ENCODE assay signal across 11 mouse cellular contexts in the genomic region with DNA sequence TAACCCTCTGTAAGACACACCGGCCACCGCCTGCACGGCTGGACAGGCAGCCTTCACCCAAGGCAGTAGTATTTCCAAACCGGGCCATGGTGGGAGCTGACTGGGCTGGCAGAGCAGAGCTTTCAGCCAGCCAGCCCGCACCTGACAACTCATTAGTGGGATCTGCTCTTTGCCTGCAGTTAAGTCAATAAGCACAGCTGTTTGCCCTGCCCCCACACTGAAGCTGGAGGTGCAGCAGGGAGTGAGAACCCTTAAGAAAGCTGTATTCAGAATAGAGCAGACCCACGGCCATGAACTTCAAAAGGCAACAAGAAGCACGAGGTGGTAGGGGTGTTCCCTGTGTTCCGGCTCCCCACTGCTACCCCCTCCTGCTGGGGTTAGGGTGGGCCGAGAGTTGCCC. TPM values are rescaled to one million over a fixed set of nuclear protein-coding genes. Genes with fewer than 3 reads are reported as not detected.
DNase-seq lines count a peak whose midpoint lies in the region; ATAC-seq and TF ChIP-seq lines count a peak whose summit lies in the region.
"Had no signal": no experiment of that assay in that cellular context is flagged by ENCODE, and none has a peak within 500 bp of the region (broad histone marks: within the 10 kb centered on the region; RNA-seq: fewer than 3 reads in every experiment).

No protein-coding gene starts in this region.

- H3K4me3 ChIP-seq in forebrain, embryonic 13.5 days, result no peak overlapping the region
- no peak overlapping the region for H3K4me3 ChIP-seq in forebrain, embryonic 16.5 days (replicated peaks; ENCODE audit: low read length)
- H3K4me3 ChIP-seq in E14TG2a.4 (replicated peaks; ENCODE audit: low read length), result 0 out of 2 replicates have a peak overlapping the region, but pooled peaks have one; percentile 7
- H3K4me3 ChIP-seq in limb, embryonic 10.5 days, result 0 out of 2 replicates have a peak overlapping the region, but pooled peaks have one; percentile 5
- no peak overlapping the region for H3K4me3 ChIP-seq in myocyte

- no peak for TF ChIP-seq POLR2A in myocyte (IDR thresholded peaks at IDR 0.05; ENCODE audit: insufficient read length, low read depth)

- H3K36me3 ChIP-seq in forebrain, embryonic 13.5 days (ENCODE audit: poor library complexity, severe bottlenecking), result no peaks in the 10 kb centered on the region
- H3K36me3 ChIP-seq in forebrain, embryonic 16.5 days (ENCODE audit: control insufficient read depth, insufficient read depth), result no peaks in the 10 kb centered on the region
- H3K36me3 ChIP-seq in E14TG2a.4 (ENCODE audit: insufficient read depth, low read length), result peaks cover 68% of the 10 kb centered on the region
- peaks cover 48% of the 10 kb centered on the region for H3K36me3 ChIP-seq in limb, embryonic 10.5 days
- peaks cover 3% of the 10 kb centered on the region for H3K36me3 ChIP-seq in myocyte (ENCODE audit: control insufficient read depth, insufficient read depth)

- H3ac ChIP-seq in myocyte (ENCODE audit: control insufficient read depth, insufficient read length), result no peak overlapping the region

- no peak for TF ChIP-seq CTCF in E14TG2a.4 (conservative IDR thresholded peaks at IDR 0.05; ENCODE audit: low read length)

- no peaks in the 10 kb centered on the region for H3K9me3 ChIP-seq in forebrain, embryonic 13.5 days (replicated peaks)
- H3K9me3 ChIP-seq in forebrain, embryonic 16.5 days (ENCODE audit: control insufficient read depth, low read length), result no peaks in the 10 kb centered on the region
- no peaks in the 10 kb centered on the region for H3K9me3 ChIP-seq in E14TG2a.4 (ENCODE audit: low read length)
- no peaks in the 10 kb centered on the region for H3K9me3 ChIP-seq in limb, embryonic 10.5 days (replicated peaks)

- H3K9ac ChIP-seq in forebrain, embryonic 13.5 days, result peak overlapping the region; percentile 45
- H3K9ac ChIP-seq in forebrain, embryonic 16.5 days (replicated peaks; ENCODE audit: low read depth, low read length), result no peak overlapping the region; the same call in 1 of the 2 replicates

- 55% methylated on average over 9 of the region's 9 CpGs for WGBS in forebrain, embryonic 13.5 days
- WGBS in forebrain, embryonic 16.5 days, result 66% methylated on average over 9 of the region's 9 CpGs
- 58% methylated on average over 9 of the region's 9 CpGs for WGBS in limb, embryonic 10.5 days

- ATAC-seq in forebrain, embryonic 13.5 days, result no peak
- no peak for ATAC-seq in forebrain, embryonic 16.5 days

- H3K79me2 ChIP-seq in myocyte (ENCODE audit: control insufficient read depth, insufficient read depth), result peaks cover 50% of the 10 kb centered on the region

- no peak overlapping the region for H3K4me2 ChIP-seq in forebrain, embryonic 13.5 days
- no peak overlapping the region for H3K4me2 ChIP-seq in forebrain, embryonic 16.5 days (ENCODE audit: low read length)
- peak overlapping the region; percentile 22 for H3K4me2 ChIP-seq in myocyte (ENCODE audit: low read depth)

- peaks cover 65% of the 10 kb centered on the region for H3K4me1 ChIP-seq in forebrain, embryonic 13.5 days
- peaks cover 27% of the 10 kb centered on the region for H3K4me1 ChIP-seq in forebrain, embryonic 16.5 days (replicated peaks; ENCODE audit: control insufficient read depth, insufficient read depth, low read length)
- H3K4me1 ChIP-seq in E14TG2a.4 (replicated peaks; ENCODE audit: low read depth, low read length), result peaks cover 80% of the 10 kb centered on the region
- H3K4me1 ChIP-seq in limb, embryonic 10.5 days, result peaks cover 60% of the 10 kb centered on the region

- DNase-seq in limb, embryonic 10.5 days (ENCODE audit: low spot score), result no peak
- DNase-seq in urinary bladder, adult 18-20 months (ENCODE audit: low spot score in 2 of 2), result no peak
- no peak for DNase-seq in retina, embryonic 14.5 days (ENCODE audit: low spot score)
- DNase-seq in urinary bladder, postnatal 25 days (ENCODE audit: low spot score), result no peak
- DNase-seq: gastrocnemius, postnatal 14 days; layer of hippocampus, adult 9-11 months; lung, postnatal 10 days had no signal

- H3K27me3 ChIP-seq in forebrain, embryonic 13.5 days, result no peaks in the 10 kb centered on the region
- H3K27me3 ChIP-seq in forebrain, embryonic 16.5 days (replicated peaks; ENCODE audit: control insufficient read depth, insufficient read depth, low read length), result no peaks in the 10 kb centered on the region
- H3K27me3 ChIP-seq in E14TG2a.4 (ENCODE audit: insufficient read depth, low read length) (peaks cover 18% of the 10 kb centered on the region; the same call in 1 of the 2 replicates), myocyte (ENCODE audit: control insufficient read depth, insufficient read depth, insufficient read length) (no peaks in the 10 kb centered on the region)
- H3K27me3 ChIP-seq in limb, embryonic 10.5 days (ENCODE audit: low read depth, poor library complexity, severe bottlenecking), result no peaks in the 10 kb centered on the region

- 0 out of 2 replicates have a peak overlapping the region, but pooled peaks have one; percentile 8 for H3K27ac ChIP-seq in forebrain, embryonic 13.5 days
- H3K27ac ChIP-seq in forebrain, embryonic 16.5 days (ENCODE audit: low read length), result no peak overlapping the region
- H3K27ac ChIP-seq in limb, embryonic 10.5 days, result peak overlapping the region; percentile 63; the same call in 1 of the 2 replicates

TF ChIP-seq in myocyte, 11 proteins besides CTCF, POLR2A, EP300 and RAD21:
- TF ChIP-seq MAX (IDR thresholded peaks at IDR 0.05; ENCODE audit: low read depth) (no peak), TCF3 (IDR thresholded peaks at IDR 0.05; ENCODE audit: insufficient read length, low read depth) (no peak), SRF (IDR thresholded peaks at IDR 0.05; ENCODE audit: control insufficient read depth, insufficient read length, low read depth) (no peak), POLR2AphosphoS2 (IDR thresholded peaks at IDR 0.05; ENCODE audit: insufficient read length, low read depth) (no peak), REST (IDR thresholded peaks at IDR 0.05; ENCODE audit: insufficient read depth, insufficient read length) (no peak), USF1 (IDR thresholded peaks at IDR 0.05; ENCODE audit: low read depth) (no peak), MYOG (IDR thresholded peaks at IDR 0.05; ENCODE audit: control insufficient read depth in 1 of 3, insufficient read depth in 1 of 3, insufficient read length in 2 of 3, low read depth in 2 of 3) (no peak), CEBPB (IDR thresholded peaks at IDR 0.05; ENCODE audit: insufficient read depth, poor library complexity, severe bottlenecking) (no peak), MYOD1 (IDR thresholded peaks at IDR 0.05; ENCODE audit: control insufficient read depth in 1 of 3, insufficient read length in 2 of 3, low read depth in 2 of 3) (no peak), E2F4 (IDR thresholded peaks at IDR 0.05; ENCODE audit: insufficient read depth) (no peak), TCF12 (IDR thresholded peaks at IDR 0.05; ENCODE audit: insufficient read depth, poor library complexity, severe bottlenecking) (no peak)
TF ChIP-seq in myocyte: peak in this region for 0.

RNA-seq across cellular contexts. Expression of gene Uqcc2, which starts 3.5 kb away (rescaled TPM):
- 310 and 318 TPM in 2 replicates for polyA plus RNA-seq in forebrain, embryonic 13.5 days (2015; fragmentation: Nextera tagmentation; extraction: Ambion mirVana)
- polyA plus RNA-seq in forebrain, embryonic 16.5 days (2015; fragmentation: Nextera tagmentation; extraction: Ambion mirVana), result 253 and 266 TPM in 2 replicates
- 400 and 433 TPM in 2 replicates for polyA plus RNA-seq in limb, embryonic 10.5 days (2016; fragmentation: Nextera tagmentation; extraction: Ambion mirVana)
- 740 TPM for polyA plus RNA-seq in myocyte (2012; fragmentation: generic; extraction: Trizol)

RNA-seq across cellular contexts. Expression of gene Ip6k3, which starts 37.3 kb away (rescaled TPM):
- 0.21 and 0.35 TPM in 2 replicates for polyA plus RNA-seq in forebrain, embryonic 13.5 days (2015; fragmentation: Nextera tagmentation; extraction: Ambion mirVana)
- polyA plus RNA-seq in forebrain, embryonic 16.5 days (2015; fragmentation: Nextera tagmentation; extraction: Ambion mirVana), result 0.30 TPM in 1 of 2 replicates, not detected in the other
- not detected in 2 replicates for polyA plus RNA-seq in limb, embryonic 10.5 days (2016; fragmentation: Nextera tagmentation; extraction: Ambion mirVana)
- 29.7 TPM for polyA plus RNA-seq in myocyte (2012; fragmentation: generic; extraction: Trizol)

Comparison
In these comparisons a context has a peak if more than half of its experiments do, and no peak if none do; other contexts are left out.
1. H3K4me3 ChIP-seq: peak in E14TG2a.4 (single experiment) and limb, embryonic 10.5 days (single experiment); none in forebrain, embryonic 13.5 days (single experiment), forebrain, embryonic 16.5 days (single experiment) and myocyte (single experiment).
2. RNA of gene Ip6k3, which starts 37.3 kb away (polyA plus RNA-seq): 29.7 TPM in myocyte (single experiment); 0.21 to 0.35 TPM in forebrain, embryonic 13.5 days, not detected in limb, embryonic 10.5 days and 0.30 TPM in forebrain, embryonic 16.5 days; every median in the first group is over 10 times any median in the second.